Mouse (Mus musculus): ENCODE data around the gene Ube3b.

The Ube3b gene

GRCm38 (mm10) chr5:114374409-114375213 lies 5.8 kb upstream of the Ube3b start:
- peak in 1 of 2 experiments; percentile 72 for DNase-seq (ENCODE audit: low spot score in 2 of 2)

- DNase-seq (ENCODE audit: low spot score in 2 of 2) = no peak
These were observed 2.1 kb upstream of the Ube3b start for GRCm38 (mm10) chr5:114378177-114378920.

- no peak for DNase-seq (ENCODE audit: low spot score in 2 of 2)
These were observed 1.5 kb upstream of the Ube3b start for GRCm38 (mm10) chr5:114378936-114379335.

DNA sequence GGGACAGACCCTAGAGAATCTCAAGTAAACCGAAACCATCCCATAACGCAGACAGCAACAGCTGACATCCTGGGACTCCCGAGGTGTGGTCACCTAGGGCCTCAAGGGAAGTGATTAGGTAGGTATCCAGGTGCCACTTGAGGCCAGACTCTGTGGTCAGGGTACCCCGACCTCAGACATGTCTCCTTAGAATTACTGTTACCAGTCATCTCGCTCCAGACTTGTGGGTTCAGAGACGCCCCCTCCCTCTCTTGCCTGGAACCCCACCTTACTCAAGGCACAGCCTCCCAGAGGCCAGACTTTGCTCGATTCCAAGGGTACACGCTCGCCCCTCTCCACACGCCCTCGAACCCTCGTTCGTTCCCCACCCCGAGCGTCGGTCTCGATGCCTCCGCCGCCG lies 644 bp upstream of the Ube3b start:
- no peak for DNase-seq (ENCODE audit: low spot score in 2 of 2)

- no peak for DNase-seq (ENCODE audit: low spot score in 2 of 2)
These were observed 575 bp downstream of the Ube3b start for GRCm38 (mm10) chr5:114381013-114381351.

DNA sequence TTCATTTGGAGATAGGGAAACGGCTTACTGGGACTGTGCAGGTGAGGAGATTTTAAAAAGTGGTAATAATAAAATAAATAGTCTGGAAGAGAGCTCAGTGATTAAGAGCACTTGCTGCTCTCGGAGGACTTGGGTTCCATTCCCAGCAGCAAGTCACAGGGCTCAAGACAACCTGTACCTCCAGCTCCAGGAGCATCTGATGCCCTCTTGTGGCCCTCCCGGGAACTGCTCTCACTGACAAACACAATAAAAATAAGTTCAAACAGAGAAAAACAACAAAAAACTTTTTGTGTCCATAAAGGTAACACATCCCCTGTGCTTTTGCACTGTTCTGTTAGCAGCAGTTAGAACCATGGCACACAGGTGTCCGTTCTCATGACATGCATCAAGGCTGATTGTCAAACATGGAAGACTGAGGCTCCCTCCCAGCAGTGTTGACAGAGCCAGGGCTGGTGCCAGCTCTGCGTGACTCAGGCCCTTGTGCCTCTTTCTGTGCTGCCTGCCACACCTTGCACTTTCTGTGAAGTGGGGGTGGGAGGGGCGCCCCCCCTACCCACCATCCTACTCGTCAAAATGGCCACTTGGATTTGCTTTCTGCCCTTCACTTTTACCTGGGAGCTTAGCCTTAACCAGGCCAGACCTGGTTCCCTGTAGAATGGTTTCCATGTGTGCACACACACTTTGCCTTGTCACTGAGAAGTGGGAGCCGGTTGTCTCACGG lies 2.9 kb downstream of the Ube3b start:
- peak; percentile 60 to 84 for DNase-seq (ENCODE audit: low spot score in 2 of 2)

- no peak for DNase-seq (ENCODE audit: low spot score in 2 of 2)
These were observed 4.0 kb downstream of the Ube3b start for GRCm38 (mm10) chr5:114384448-114384847.

GRCm38 (mm10) chr5:114393169-114393568 lies 12.8 kb downstream of the Ube3b start:
- no peak for DNase-seq (ENCODE audit: low spot score in 2 of 2)

GRCm38 (mm10) chr5:114406592-114406991 lies 26.2 kb downstream of the Ube3b start:
- DNase-seq (ENCODE audit: low spot score in 2 of 2) = no peak

DNA sequence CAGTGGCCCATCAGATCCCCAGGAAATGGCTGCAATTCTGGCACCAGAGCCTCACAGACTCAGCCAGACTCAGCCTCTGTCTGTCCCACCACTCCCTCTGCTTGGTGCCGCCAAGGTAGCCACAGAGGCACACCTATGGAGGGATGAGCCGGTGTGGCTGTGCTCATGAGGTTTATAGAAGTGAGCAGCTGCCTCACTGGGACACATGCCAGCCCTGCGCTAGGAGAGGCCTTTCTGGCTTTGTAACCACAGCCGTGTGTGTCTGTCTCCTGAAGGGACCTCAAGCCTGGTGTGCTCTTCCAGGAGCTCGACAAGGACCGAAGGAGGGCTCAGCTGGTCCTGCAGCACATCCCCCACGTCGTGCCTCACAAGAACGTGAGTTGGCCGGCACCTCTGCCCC lies 26.9 kb downstream of the Ube3b start:
- DNase-seq (ENCODE audit: low spot score in 2 of 2) = no peak

- no peak for DNase-seq (ENCODE audit: low spot score in 2 of 2)
These were observed 27.4 kb downstream of the Ube3b start for GRCm38 (mm10) chr5:114407810-114408209.

DNA sequence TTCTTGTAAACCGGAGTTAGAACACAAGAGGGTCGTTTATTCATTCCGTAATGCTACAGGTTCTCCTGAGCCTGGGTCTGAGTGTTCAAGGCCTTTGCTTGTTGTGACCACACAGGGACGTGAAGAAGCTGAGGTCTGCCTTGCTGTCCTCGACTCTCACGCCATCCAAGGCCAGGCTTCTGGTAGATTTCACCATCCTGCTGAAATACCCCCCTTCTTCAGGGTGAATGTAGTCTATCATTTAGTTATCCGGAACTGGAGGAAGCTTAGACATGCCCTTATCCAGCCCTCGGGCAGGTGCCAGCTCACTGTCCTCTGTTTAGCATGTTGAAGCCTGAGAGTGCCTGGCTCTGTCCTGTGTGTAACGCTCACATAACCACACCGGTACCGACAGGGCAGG lies 28.4 kb downstream of the Ube3b start:
- no peak for DNase-seq (ENCODE audit: low spot score in 2 of 2)

DNA sequence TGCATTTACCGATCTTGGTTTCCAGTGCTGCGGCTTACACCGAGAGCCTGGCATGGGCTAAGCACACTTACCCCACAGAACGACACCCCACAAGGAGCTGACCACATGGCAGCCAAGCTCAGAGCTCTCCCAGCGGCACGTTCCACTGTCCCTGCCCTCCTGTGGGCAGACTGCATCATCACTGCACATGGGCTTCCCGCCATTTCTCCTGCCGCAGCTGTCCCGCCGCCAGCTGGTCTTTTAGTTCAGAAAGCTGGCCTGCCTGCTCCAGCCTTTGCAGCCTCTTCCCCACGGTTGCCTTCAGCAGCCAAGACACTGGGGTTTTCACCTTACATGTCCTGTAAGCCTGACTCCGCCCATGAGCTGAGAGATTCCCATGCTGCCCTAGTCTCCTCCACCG lies 30.0 kb downstream of the Ube3b start:
- no peak for DNase-seq (ENCODE audit: low spot score in 2 of 2)

DNA sequence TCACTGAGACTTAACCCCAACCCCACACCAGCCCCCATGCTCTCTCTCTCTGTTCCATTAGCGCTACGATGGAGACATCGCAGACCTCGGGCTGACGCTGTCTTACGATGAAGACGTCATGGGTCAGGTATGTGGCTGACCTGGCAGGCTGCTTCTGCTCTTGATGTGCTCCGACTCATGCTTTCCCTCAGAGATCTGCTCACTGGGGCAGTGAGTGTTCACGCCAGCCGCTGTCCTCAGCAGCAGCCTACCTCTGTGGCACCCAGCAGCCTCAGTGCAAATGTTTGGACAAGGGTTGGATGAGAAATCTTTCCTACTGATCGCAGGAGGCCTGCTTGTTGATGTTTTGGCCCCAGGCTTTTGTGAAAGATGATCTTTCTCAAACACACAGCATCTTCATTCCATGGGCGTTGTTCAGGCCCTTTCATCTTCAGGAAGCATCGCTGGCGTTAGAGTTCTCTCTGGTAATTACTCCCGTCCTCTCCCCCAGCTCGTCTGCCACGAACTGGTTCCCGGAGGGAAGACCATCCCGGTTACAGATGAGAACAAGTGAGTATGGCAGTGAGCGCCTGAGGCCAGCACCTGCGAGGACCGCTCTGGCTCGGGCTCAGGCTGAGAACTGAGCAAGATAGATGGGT lies 32.1 kb downstream of the Ube3b start:
- DNase-seq (ENCODE audit: low spot score in 2 of 2) = no peak

- DNase-seq (ENCODE audit: low spot score in 2 of 2) = no peak
These were observed 32.8 kb downstream of the Ube3b start for GRCm38 (mm10) chr5:114413067-114413735.

GRCm38 (mm10) chr5:114415606-114416005 lies 35.2 kb downstream of the Ube3b start:
- no peak for DNase-seq (ENCODE audit: low spot score in 2 of 2)

DNA sequence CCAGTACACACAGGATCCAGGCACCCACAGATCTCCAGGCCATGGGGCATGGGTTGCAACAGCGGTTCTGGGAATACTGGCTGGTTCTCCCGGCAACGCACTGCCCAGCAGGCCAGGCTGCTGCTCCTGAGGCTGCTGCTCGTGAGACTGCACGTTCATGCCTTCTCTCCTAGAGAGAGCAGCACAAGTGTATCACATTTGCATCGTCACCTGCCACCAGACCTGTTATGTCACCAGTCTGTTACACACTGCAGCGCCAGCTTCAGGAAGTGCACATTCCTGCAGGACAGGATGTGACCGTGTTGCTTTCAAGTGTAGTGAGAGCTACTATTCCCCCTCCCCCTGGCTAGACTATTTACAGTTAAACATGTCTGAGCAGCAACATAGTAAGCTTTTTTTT lies 36.4 kb downstream of the Ube3b start:
- no peak for DNase-seq (ENCODE audit: low spot score in 2 of 2)

DNA sequence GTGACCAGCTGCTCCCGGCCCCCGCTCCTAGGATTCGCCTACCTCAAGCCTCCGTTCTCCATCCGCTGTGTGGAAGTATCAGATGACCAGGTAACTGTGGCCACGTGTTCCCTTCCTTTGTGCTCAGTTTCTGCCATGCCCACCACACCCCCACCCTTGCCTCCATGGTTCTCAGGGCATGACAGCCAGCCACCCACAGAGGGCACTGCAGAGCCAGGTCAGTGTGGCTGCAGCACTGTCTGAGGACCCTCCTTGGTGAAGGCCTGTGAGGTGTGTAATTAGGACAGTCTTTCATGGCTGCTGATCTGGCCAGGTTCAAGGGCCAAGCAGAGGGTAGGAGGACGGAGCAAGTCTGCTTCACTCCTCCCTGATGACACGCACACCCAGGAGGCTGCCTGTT lies 38.1 kb downstream of the Ube3b start:
- DNase-seq (ENCODE audit: low spot score in 2 of 2) = no peak

DNA sequence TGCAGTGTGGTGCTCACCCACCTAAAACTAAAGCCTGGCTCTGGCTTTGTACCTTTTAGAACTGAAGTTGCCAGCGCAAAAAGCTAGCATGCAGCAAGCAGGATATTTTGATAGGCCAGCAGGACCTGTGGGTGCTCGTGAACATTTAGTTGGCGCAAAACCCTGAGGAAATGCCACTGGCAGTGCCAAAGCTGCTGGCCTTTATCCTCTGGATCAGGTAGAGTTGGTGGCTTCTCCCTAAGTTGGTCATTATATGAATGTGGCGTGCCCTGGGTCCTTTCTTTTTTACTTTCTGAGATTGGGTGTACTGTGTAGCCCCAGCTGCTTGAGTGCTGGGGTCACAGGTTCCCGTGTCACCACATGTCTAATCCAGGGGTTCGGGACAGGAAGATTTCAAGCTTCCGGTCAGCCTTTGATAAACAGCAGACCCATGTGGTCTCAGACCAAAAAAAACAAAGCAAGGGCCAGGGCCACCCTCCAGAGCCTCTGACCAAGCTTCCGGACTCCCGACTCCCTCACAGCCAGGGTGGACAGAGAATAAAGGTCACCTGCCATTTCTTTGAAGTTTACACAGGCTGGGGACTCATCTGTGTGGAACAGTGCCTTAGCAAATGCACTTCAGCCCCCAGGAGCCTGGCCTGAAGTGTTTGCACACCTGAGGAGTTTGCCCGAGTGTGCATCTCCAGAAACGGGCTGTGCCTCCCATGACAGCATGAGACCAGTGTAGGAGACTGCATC lies 41.3 kb downstream of the Ube3b start:
- DNase-seq (ENCODE audit: low spot score in 2 of 2) = no peak

DNA sequence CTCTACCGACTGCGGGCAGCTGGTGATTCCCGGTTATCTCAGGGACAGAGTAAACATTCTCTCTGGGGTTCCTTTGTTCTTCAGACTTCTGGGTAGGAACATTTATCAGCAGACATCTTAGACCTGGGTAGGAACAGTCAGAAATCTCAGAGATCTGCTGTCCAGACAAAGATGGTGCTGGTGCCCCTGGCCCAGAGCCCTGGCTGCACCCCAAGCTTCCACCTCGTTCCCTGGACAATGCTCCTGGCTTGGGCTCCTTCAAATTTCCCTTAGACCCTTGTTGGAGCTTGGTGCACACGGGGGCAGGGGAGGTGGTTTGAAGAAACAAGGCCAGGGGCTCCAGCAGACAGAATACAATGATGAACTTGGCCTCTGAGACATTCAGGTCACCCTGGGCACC lies 42.2 kb downstream of the Ube3b start:
- no peak for DNase-seq (ENCODE audit: low spot score in 2 of 2)

DNA sequence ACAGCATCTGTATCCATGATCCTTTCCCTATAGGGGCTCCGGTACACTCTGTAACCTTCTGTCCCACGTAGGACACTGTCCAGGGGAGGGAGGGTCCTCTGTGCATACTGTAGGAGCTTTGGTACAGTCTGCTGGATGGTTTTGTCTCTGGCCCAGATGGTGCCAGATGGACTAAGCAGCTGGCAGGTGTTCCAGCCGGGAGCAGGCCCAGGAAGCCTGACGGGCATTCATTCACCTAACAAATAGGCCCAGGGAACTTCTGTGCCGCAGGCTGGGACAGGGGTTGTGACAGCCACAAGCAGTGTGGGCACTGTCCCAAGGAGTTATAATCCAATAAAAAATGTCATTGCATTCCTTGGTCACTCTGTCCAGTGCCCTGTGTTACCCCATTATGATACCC lies 43.6 kb downstream of the Ube3b start:
- DNase-seq (ENCODE audit: low spot score in 2 of 2) = no peak

All from spleen, postnatal 4 days (tissue).